In genomic region chr19:8578293-8578969, GRCm38 (mm10) we compare ENCODE assay signal across 8 mouse cellular contexts. TPM values are rescaled to one million over a fixed set of nuclear protein-coding genes. Genes with fewer than 3 reads are reported as not detected.
DNase-seq lines count a peak whose midpoint lies in the region; ATAC-seq lines count a peak whose summit lies in the region.

No protein-coding gene starts in this region.

- DNase-seq in adrenal gland, adult (ENCODE audit: inconsistent age in 2 of 2, low spot score in 1 of 2), result peak; percentile 42 to 81
- DNase-seq in adrenal gland, postnatal 4 days (ENCODE audit: low spot score in 2 of 2), result no peak
- peak; percentile 85 to 87 for DNase-seq in cerebellum, postnatal 10 days
- DNase-seq in frontal cortex, postnatal 10 days (ENCODE audit: low spot score in 2 of 2), result peak; percentile 79 to 85
- peak; percentile 64 for DNase-seq in induced T-regulatory cell, adult 2 months (ENCODE audit: low read depth)
- DNase-seq in left cerebral cortex, adult 8-10 months (ENCODE audit: low spot score in 2 of 2), result peak; percentile 82 to 89
- DNase-seq in right cerebral cortex, postnatal 10 days (ENCODE audit: low spot score in 2 of 2), result peak; percentile 91 to 93

- peak; percentile 95 for ATAC-seq in megakaryocyte, adult 5-6 weeks (ENCODE audit: poor library complexity, severe bottlenecking)

RNA-seq across cellular contexts. Expression of gene Slc22a8, which starts 12.6 kb away (rescaled TPM):
- 10 to 100 TPM in 1 of 2 experiments, under 1 TPM in 1; 0.87 to 12.2 TPM for total RNA-seq in adrenal gland, postnatal 4 days (2021)
- total RNA-seq in left cerebral cortex, adult 8-10 months (2022), result 10 to 100 TPM; 11.5 to 15.9 (median 14.1) TPM
- not detected in 2 replicates for total RNA-seq in megakaryocyte, adult 5-6 weeks (2015)
- total RNA-seq in megakaryocyte, adult 5-6 weeks (2017), result not detected in 2 replicates

RNA-seq across cellular contexts. Expression of gene Slc22a6, which starts 39.4 kb away (rescaled TPM):
- total RNA-seq in adrenal gland, postnatal 4 days (2021), result 1 to 10 TPM in 1 of 2 experiments, under 1 TPM in 1; 0.20 to 7.5 TPM
- 1 to 10 TPM; 6.6 to 8.6 (median 7.8) TPM for total RNA-seq in left cerebral cortex, adult 8-10 months (2022)
- not detected in 2 replicates for total RNA-seq in megakaryocyte, adult 5-6 weeks (2015)
- not detected in 2 replicates for total RNA-seq in megakaryocyte, adult 5-6 weeks (2017)

Comparison
In these comparisons a context has a peak if more than half of its experiments do, and no peak if none do; other contexts are left out.
1. DNase-seq: peak in adrenal gland, adult (2 of 2), cerebellum, postnatal 10 days (2 of 2), frontal cortex, postnatal 10 days (2 of 2), induced T-regulatory cell, adult 2 months (single experiment), left cerebral cortex, adult 8-10 months (2 of 2) and right cerebral cortex, postnatal 10 days (2 of 2); none in adrenal gland, postnatal 4 days (0 of 2).